Mouse (Mus musculus) central nervous system, embryonic 11.5 days (tissue): ENCODE results near the gene Stard8. TPM values are rescaled to one million over a fixed set of nuclear protein-coding genes. Genes with fewer than 3 reads are reported as not detected.

Experiments used
- polyA plus RNA-seq: library from polyadenylated mRNA; depleted of rRNA; stranded (reverse); fragments of >200 nt; gene quantifications from 2 replicates; pipeline ENCODE4 v1.2.3, GENCODE M21; 2012; rRNA removed

Stard8 gene
- polyA plus RNA-seq, result 9.7 and 10.9 TPM in 2 replicates

DNA sequence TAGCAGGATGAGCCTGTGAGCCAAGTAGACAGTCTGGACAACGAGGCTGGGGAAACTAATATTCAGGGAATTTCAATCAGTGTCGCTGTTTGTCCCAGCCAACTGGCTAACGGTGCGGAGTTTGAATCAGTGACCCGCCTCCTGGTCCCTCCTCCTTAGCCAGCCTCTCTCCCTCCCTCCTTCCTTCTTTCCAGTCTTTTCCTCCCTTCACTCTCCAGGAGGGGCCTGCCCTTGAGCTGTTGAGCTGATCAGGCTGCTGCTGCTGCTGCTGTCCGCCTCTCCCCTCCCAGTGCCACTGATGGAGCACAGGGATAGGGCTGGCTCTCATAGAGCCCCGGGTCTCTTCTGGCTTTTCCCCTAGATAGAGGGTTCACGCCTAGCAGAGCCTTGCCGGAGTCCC lies at the start of gene Stard8:
Gene Stard8 (plus strand): TSS at position 203 of the 400 bp plus-strand sequence.

Other genes with a start within 250 kb of the Stard8 start
- gene Ophn1, start 112.2 kb upstream of the Stard8 start, polyA plus RNA-seq, result 9.0 and 11.4 TPM in 2 replicates
- gene Yipf6, start 66.9 kb upstream of the Stard8 start, polyA plus RNA-seq, result 11.5 and 20.8 TPM in 2 replicates
- gene Efnb1, start 132.9 kb downstream of the Stard8 start, polyA plus RNA-seq, result 61.5 and 68.1 TPM in 2 replicates